Mouse (Mus musculus): ENCODE measurements at regions not wholly inside any gene's neighbourhood (a gene's known extent, or its start where the extent isn't known, plus 50 kb on each side); places are given as distances from the start of the nearest gene placed in this dataset.
A peak's percentile ranks its signal among the peaks of the same experiment; 100 is the strongest.

- DNase-seq (ENCODE audit: inconsistent age in 2 of 2, low spot score in 1 of 2) = no peak
Measured at GRCm38 (mm10) chr12:51024057-51024743, 323.7 kb upstream of the G2e3 start.

- no peak for DNase-seq (ENCODE audit: inconsistent age in 2 of 2, low spot score in 1 of 2)
Measured at GRCm38 (mm10) chr12:51018185-51018584, 329.7 kb upstream of the G2e3 start.

GRCm38 (mm10) chr12:51016081-51016480 lies 331.8 kb upstream of the G2e3 start:
- DNase-seq (ENCODE audit: inconsistent age in 2 of 2, low spot score in 1 of 2) = no peak

GRCm38 (mm10) chr12:51009644-51010043 lies 338.2 kb upstream of the G2e3 start:
- no peak for DNase-seq (ENCODE audit: inconsistent age in 2 of 2, low spot score in 1 of 2)

GRCm38 (mm10) chr12:51001722-51002592 lies 345.9 kb upstream of the G2e3 start:
- peak in 1 of 2 experiments; percentile 27 for DNase-seq (ENCODE audit: inconsistent age in 2 of 2, low spot score in 1 of 2)

GRCm38 (mm10) chr12:51001096-51001495 lies 346.8 kb upstream of the G2e3 start:
- DNase-seq (ENCODE audit: inconsistent age in 2 of 2, low spot score in 1 of 2) = no peak

GRCm38 (mm10) chr12:51000281-51001075 lies 347.4 kb upstream of the G2e3 start:
- peak in 1 of 2 experiments; percentile 19 for DNase-seq (ENCODE audit: inconsistent age in 2 of 2, low spot score in 1 of 2)

GRCm38 (mm10) chr12:50999295-51000237 lies 348.3 kb upstream of the G2e3 start:
- peak; percentile 41 to 80 for DNase-seq (ENCODE audit: inconsistent age in 2 of 2, low spot score in 1 of 2)

GRCm38 (mm10) chr12:50995664-50996063 lies 346.8 kb upstream of the Prkd1 start:
- no peak for DNase-seq (ENCODE audit: inconsistent age in 2 of 2, low spot score in 1 of 2)

- no peak for DNase-seq (ENCODE audit: inconsistent age in 2 of 2, low spot score in 1 of 2)
Measured at GRCm38 (mm10) chr12:50989561-50990325, 340.8 kb upstream of the Prkd1 start.

GRCm38 (mm10) chr12:50981318-50981717 lies 332.4 kb upstream of the Prkd1 start:
- no peak for DNase-seq (ENCODE audit: inconsistent age in 2 of 2, low spot score in 1 of 2)

GRCm38 (mm10) chr12:50980800-50981199 lies 331.9 kb upstream of the Prkd1 start:
- DNase-seq (ENCODE audit: inconsistent age in 2 of 2, low spot score in 1 of 2) = no peak

- no peak for DNase-seq (ENCODE audit: inconsistent age in 2 of 2, low spot score in 1 of 2)
Measured at GRCm38 (mm10) chr12:50970759-50971122, 321.8 kb upstream of the Prkd1 start.

- DNase-seq (ENCODE audit: inconsistent age in 2 of 2, low spot score in 1 of 2) = no peak
Measured at GRCm38 (mm10) chr12:50969887-50970758, 321.2 kb upstream of the Prkd1 start.

- DNase-seq (ENCODE audit: inconsistent age in 2 of 2, low spot score in 1 of 2) = no peak
Measured at GRCm38 (mm10) chr12:50969402-50969801, 320.5 kb upstream of the Prkd1 start.

- no peak for DNase-seq (ENCODE audit: inconsistent age in 2 of 2, low spot score in 1 of 2)
Measured at GRCm38 (mm10) chr12:50967168-50967810, 318.4 kb upstream of the Prkd1 start.

- no peak for DNase-seq (ENCODE audit: inconsistent age in 2 of 2, low spot score in 1 of 2)
Measured at GRCm38 (mm10) chr12:50953971-50954370, 305.1 kb upstream of the Prkd1 start.

GRCm38 (mm10) chr12:50947035-50947434 lies 298.1 kb upstream of the Prkd1 start:
- no peak for DNase-seq (ENCODE audit: inconsistent age in 2 of 2, low spot score in 1 of 2)

Measured in adrenal gland, adult (tissue).